Mouse (Mus musculus) ovary, postnatal 36 days (tissue): ENCODE results near the gene Atp8b3.

ENCODE experiments used
- DNase-seq: peaks from one replicate; pipeline ENCODE4 v3.0.0; 2022; ENCODE audit warnings: low spot score, mixed read lengths

Atp8b3 gene

GRCm38 (mm10) chr10:80538710-80539394 is at the start of gene Atp8b3:
Gene Atp8b3, minus strand, starts transcription at chr10:80539124.
- peak; percentile 80 for DNase-seq

GRCm38 (mm10) chr10:80587305-80587657 is 48.4 kb upstream of the Atp8b3 start:
- DNase-seq = no peak

- no peak for DNase-seq
Measured at GRCm38 (mm10) chr10:80586407-80587304, 47.7 kb upstream of the Atp8b3 start.

- DNase-seq = no peak
Measured at GRCm38 (mm10) chr10:80585581-80585980, 46.7 kb upstream of the Atp8b3 start.

- DNase-seq = no peak
Measured at GRCm38 (mm10) chr10:80584642-80585552, 46.0 kb upstream of the Atp8b3 start.

- no peak for DNase-seq
Measured at GRCm38 (mm10) chr10:80584045-80584488, 45.1 kb upstream of the Atp8b3 start.

GRCm38 (mm10) chr10:80583047-80583446 is 44.1 kb upstream of the Atp8b3 start:
- no peak for DNase-seq

GRCm38 (mm10) chr10:80578911-80579310 is 40.0 kb upstream of the Atp8b3 start:
- DNase-seq = peak; percentile 48

GRCm38 (mm10) chr10:80578131-80578750 is 39.3 kb upstream of the Atp8b3 start:
- peak; percentile 86 for DNase-seq

- peak; percentile 99 for DNase-seq
Measured at GRCm38 (mm10) chr10:80577195-80578130, 38.5 kb upstream of the Atp8b3 start, which contains the start of gene Klf16. Gene Klf16, minus strand, starts transcription at chr10:80577321.

- DNase-seq = peak; percentile 70
Measured at GRCm38 (mm10) chr10:80576351-80577194, 37.6 kb upstream of the Atp8b3 start.

GRCm38 (mm10) chr10:80575925-80576324 is 37.0 kb upstream of the Atp8b3 start:
- DNase-seq = no peak

GRCm38 (mm10) chr10:80574896-80575295 is 36.0 kb upstream of the Atp8b3 start:
- DNase-seq = no peak

- DNase-seq = no peak
Measured at GRCm38 (mm10) chr10:80573944-80574343, 35.0 kb upstream of the Atp8b3 start.

GRCm38 (mm10) chr10:80572477-80572876 is 33.6 kb upstream of the Atp8b3 start:
- DNase-seq = no peak

GRCm38 (mm10) chr10:80570871-80571836 is 32.2 kb upstream of the Atp8b3 start:
- no peak for DNase-seq

- no peak for DNase-seq
Measured at GRCm38 (mm10) chr10:80570419-80570818, 31.5 kb upstream of the Atp8b3 start.

GRCm38 (mm10) chr10:80569664-80570066 is 30.7 kb upstream of the Atp8b3 start:
- peak; percentile 54 for DNase-seq
